Mouse (Mus musculus): ENCODE results near the gene Cep170b. TPM values are rescaled to one million over a fixed set of nuclear protein-coding genes. Genes with fewer than 3 reads are reported as not detected.

Cep170b gene
- polyA plus RNA-seq, 1 experiment from 2014 or later = 17.8 TPM

GRCm38 (mm10) chr12:112750976-112751375 is 30.7 kb downstream of the Cep170b start:
- 88% methylated on average over 12 of the region's 12 CpGs for WGBS
- Histone ChIP-seq H3K27me3 (no peaks in the 10 kb centered on the region; the same call in 1 of the 2 replicates), H3K4me2 (no peak overlapping the region), H3K9ac (replicated peaks) (no peak overlapping the region), H3K36me3 (no peaks in the 10 kb centered on the region), H3K27ac (no peak overlapping the region), H3K4me1 (replicated peaks) (peaks cover 10% of the 10 kb centered on the region), H3K4me3 (replicated peaks) (no peak overlapping the region), H3K9me3 (no peaks in the 10 kb centered on the region)
- no peak for ATAC-seq (ENCODE audit: insufficient number of reproducible peaks, insufficient read depth, low FRiP score, low TSS enrichment, low read depth)

DNA sequence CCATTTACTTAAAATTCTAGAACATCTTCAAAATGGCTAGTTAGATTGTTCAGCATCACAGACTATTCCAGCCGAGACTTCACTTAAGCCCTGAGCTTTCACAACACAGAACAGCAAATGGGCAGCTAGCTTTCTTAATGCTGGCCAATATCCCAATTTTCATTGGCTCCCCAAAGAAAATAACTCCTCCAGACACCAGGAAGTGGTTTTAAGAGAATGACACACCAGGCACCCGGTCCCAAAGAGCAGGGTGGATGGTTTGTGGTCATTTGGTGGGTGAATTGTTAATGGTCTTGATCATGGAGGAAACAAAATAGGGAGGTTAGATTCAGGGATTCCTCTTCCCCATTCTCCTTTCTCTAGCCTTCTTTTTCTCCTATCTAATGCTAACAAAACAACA is 32.1 kb downstream of the Cep170b start:
- Histone ChIP-seq H3K36me3 (no peaks in the 10 kb centered on the region), H3K9ac (replicated peaks) (no peak overlapping the region), H3K27ac (no peak overlapping the region), H3K9me3 (no peaks in the 10 kb centered on the region), H3K27me3 (no peaks in the 10 kb centered on the region; the same call in 1 of the 2 replicates), H3K4me3 (replicated peaks) (no peak overlapping the region), H3K4me1 (replicated peaks) (peaks cover 3% of the 10 kb centered on the region), H3K4me2 (no peak overlapping the region)
- WGBS = 46% methylated on average over 2 of the region's 2 CpGs
- no peak for ATAC-seq (ENCODE audit: insufficient number of reproducible peaks, insufficient read depth, low FRiP score, low TSS enrichment, low read depth)

- no peak for ATAC-seq (ENCODE audit: insufficient number of reproducible peaks, insufficient read depth, low FRiP score, low TSS enrichment, low read depth)
- H3K9me3 ChIP-seq = no peaks in the 10 kb centered on the region
- no peak overlapping the region for H3K27ac ChIP-seq
- WGBS = 73% methylated on average over 4 of the region's 4 CpGs
- H3K4me1 ChIP-seq (replicated peaks) = 0 out of 2 replicates have a peak, but pooled peaks cover 4% of the 10 kb centered on the region
- H3K27me3 ChIP-seq = no peaks in the 10 kb centered on the region; the same call in 1 of the 2 replicates
- no peak overlapping the region for H3K4me2 ChIP-seq
- no peak overlapping the region for H3K9ac ChIP-seq (replicated peaks)
- H3K4me3 ChIP-seq (replicated peaks) = no peak overlapping the region
- H3K36me3 ChIP-seq = no peaks in the 10 kb centered on the region
Measured at GRCm38 (mm10) chr12:112755900-112756299, 35.6 kb downstream of the Cep170b start.

- ATAC-seq (ENCODE audit: insufficient number of reproducible peaks, insufficient read depth, low FRiP score, low TSS enrichment, low read depth) = no peak
- H3K9me3 ChIP-seq = no peaks in the 10 kb centered on the region
- no peak overlapping the region for H3K4me2 ChIP-seq
- no peak overlapping the region for H3K27ac ChIP-seq
- no peaks in the 10 kb centered on the region for H3K36me3 ChIP-seq
- 0 out of 2 replicates have a peak, but pooled peaks cover 4% of the 10 kb centered on the region for H3K4me1 ChIP-seq (replicated peaks)
- 90% methylated on average over 5 of the region's 5 CpGs for WGBS
- H3K9ac ChIP-seq (replicated peaks) = no peak overlapping the region
- no peaks in the 10 kb centered on the region; the same call in 1 of the 2 replicates for H3K27me3 ChIP-seq
- H3K4me3 ChIP-seq (replicated peaks) = no peak overlapping the region
Measured at GRCm38 (mm10) chr12:112757896-112758295, 37.6 kb downstream of the Cep170b start.

DNA sequence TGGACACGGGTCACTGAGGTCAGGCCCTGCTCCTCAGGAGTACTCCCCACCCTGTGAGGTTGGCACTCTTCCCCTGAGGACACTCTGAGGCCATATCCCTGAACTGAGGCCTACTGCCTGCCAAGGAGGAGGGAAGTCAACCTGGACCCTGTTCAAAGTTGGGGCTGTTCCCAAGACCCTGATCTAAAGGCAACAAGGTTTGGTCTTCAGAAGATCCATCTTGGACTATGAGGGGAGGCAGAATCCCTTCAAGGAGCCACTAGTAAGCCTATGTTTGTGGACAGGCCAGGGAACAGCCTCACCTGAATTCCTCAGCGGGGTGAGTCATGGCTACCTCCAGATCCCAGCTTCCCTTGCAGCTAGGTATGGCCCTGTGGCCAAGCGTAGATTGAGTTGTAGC is 39.2 kb downstream of the Cep170b start:
- H3K27me3 ChIP-seq = no peaks in the 10 kb centered on the region; the same call in 1 of the 2 replicates
- ATAC-seq (ENCODE audit: insufficient number of reproducible peaks, insufficient read depth, low FRiP score, low TSS enrichment, low read depth) = no peak
- H3K36me3 ChIP-seq = no peaks in the 10 kb centered on the region
- no peaks in the 10 kb centered on the region for H3K9me3 ChIP-seq
- 88% methylated on average over 3 of the region's 3 CpGs for WGBS
- no peak overlapping the region for H3K27ac ChIP-seq
- no peak overlapping the region for H3K4me2 ChIP-seq
- H3K9ac ChIP-seq (replicated peaks) = no peak overlapping the region
- H3K4me1 ChIP-seq (replicated peaks) = 0 out of 2 replicates have a peak, but pooled peaks cover 4% of the 10 kb centered on the region
- no peak overlapping the region for H3K4me3 ChIP-seq (replicated peaks)

DNA sequence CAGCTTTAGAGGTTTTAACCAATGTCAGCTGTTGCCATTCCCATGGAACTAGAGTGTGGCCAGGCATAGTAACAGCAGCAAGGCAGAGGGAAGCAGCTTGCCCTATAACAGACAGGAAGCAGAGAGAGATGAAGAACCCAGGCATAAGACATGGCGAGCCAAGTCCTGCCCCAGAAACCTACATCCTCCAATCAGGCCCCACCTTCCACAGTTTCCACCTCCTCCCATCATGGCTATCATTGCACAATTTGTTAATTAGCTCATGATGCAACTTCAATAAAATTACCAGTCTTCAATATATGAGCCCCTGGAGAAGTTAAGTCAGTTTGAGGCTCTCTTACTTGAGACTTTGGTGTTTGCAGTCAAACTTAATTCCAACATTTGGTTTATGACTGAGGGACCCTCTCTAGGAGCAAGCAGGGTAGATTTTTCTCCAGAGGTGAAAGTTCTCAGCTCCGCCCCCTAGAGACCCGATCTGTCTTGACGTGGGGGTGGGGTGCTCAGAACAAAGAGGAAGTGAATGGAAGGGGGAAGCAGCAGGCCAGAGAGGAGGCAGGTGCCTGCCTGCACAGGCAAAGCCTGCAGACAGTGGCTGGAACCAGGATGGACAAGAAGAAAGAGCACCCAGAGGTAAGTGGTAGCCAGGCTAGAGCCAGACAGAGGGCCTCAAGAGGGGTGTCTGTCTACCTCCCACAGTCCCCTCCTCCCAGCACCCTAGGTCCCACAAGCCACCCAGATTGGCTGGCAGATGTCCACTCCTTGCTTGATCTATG is 40.1 kb downstream of the Cep170b start, which contains the start of gene Pld4:
Gene Pld4 (plus strand): TSS at position 502 of the 773 bp plus-strand sequence.
- 0 out of 2 replicates have a peak, but pooled peaks cover 4% of the 10 kb centered on the region for H3K4me1 ChIP-seq (replicated peaks)
- no peak within 1 kb of the TSS for H3K27ac ChIP-seq
- H3K9ac ChIP-seq (replicated peaks) = no peak within 1 kb of the TSS
- H3K4me3 ChIP-seq (replicated peaks) = no peak within 1 kb of the TSS
- 42% methylated on average over 4 of the region's 4 CpGs for WGBS
- no peaks in the 10 kb centered on the region for H3K36me3 ChIP-seq
- no peak for ATAC-seq (ENCODE audit: insufficient number of reproducible peaks, insufficient read depth, low FRiP score, low TSS enrichment, low read depth)
- no peaks in the 10 kb centered on the region; the same call in 1 of the 2 replicates for H3K27me3 ChIP-seq
- H3K4me2 ChIP-seq = no peak within 1 kb of the TSS
- no peaks in the 10 kb centered on the region for H3K9me3 ChIP-seq

GRCm38 (mm10) chr12:112761411-112761810 is 41.2 kb downstream of the Cep170b start:
- 88% methylated on average over 4 of the region's 4 CpGs for WGBS
- Histone ChIP-seq H3K4me1 (replicated peaks) (0 out of 2 replicates have a peak, but pooled peaks cover 4% of the 10 kb centered on the region), H3K27me3 (no peaks in the 10 kb centered on the region), H3K9ac (replicated peaks) (no peak overlapping the region), H3K4me3 (replicated peaks) (no peak overlapping the region), H3K27ac (no peak overlapping the region), H3K36me3 (no peaks in the 10 kb centered on the region), H3K4me2 (no peak overlapping the region), H3K9me3 (no peaks in the 10 kb centered on the region)
- ATAC-seq (ENCODE audit: insufficient number of reproducible peaks, insufficient read depth, low FRiP score, low TSS enrichment, low read depth) = no peak

DNA sequence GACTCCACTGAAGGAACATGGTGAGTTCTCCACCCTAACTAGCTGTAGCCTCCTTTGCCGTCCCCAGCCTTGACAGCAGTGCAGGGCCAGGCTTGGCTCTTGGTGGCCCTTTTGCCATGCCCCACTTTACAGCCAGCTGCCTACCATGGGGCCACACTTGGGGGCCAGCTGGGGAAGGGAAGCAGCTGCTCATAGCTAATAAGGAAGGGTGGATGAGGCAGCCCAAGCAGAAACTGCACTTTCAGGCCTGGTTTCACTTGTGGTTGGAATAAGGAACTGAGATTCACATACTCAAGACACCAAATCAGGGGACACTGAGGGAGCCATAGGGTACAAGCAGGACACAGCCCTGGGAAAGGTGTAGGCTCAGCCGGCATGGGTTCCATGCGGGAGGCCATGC is 41.8 kb downstream of the Cep170b start:
- no peak overlapping the region for H3K27ac ChIP-seq
- WGBS = 74% methylated on average over 3 of the region's 3 CpGs
- H3K9ac ChIP-seq (replicated peaks) = no peak overlapping the region
- no peak for ATAC-seq (ENCODE audit: insufficient number of reproducible peaks, insufficient read depth, low FRiP score, low TSS enrichment, low read depth)
- H3K9me3 ChIP-seq = no peaks in the 10 kb centered on the region
- no peaks in the 10 kb centered on the region for H3K36me3 ChIP-seq
- H3K4me2 ChIP-seq = no peak overlapping the region
- H3K4me3 ChIP-seq (replicated peaks) = no peak overlapping the region
- 0 out of 2 replicates have a peak, but pooled peaks cover 4% of the 10 kb centered on the region for H3K4me1 ChIP-seq (replicated peaks)
- no peaks in the 10 kb centered on the region for H3K27me3 ChIP-seq

- H3K9me3 ChIP-seq = no peaks in the 10 kb centered on the region
- H3K9ac ChIP-seq (replicated peaks) = no peak overlapping the region
- H3K4me3 ChIP-seq (replicated peaks) = no peak overlapping the region
- ATAC-seq (ENCODE audit: insufficient number of reproducible peaks, insufficient read depth, low FRiP score, low TSS enrichment, low read depth) = no peak
- no peak overlapping the region for H3K27ac ChIP-seq
- 0 out of 2 replicates have a peak, but pooled peaks cover 4% of the 10 kb centered on the region for H3K4me1 ChIP-seq (replicated peaks)
- no peak overlapping the region for H3K4me2 ChIP-seq
- H3K36me3 ChIP-seq = no peaks in the 10 kb centered on the region
- no peaks in the 10 kb centered on the region for H3K27me3 ChIP-seq
- 82% methylated on average over 4 of the region's 4 CpGs for WGBS
Measured at GRCm38 (mm10) chr12:112763176-112763575, 42.9 kb downstream of the Cep170b start.

- WGBS = 84% methylated on average over 5 of the region's 5 CpGs
- Histone ChIP-seq H3K4me2 (no peak overlapping the region), H3K4me1 (replicated peaks) (0 out of 2 replicates have a peak, but pooled peaks cover 4% of the 10 kb centered on the region), H3K4me3 (replicated peaks) (no peak overlapping the region), H3K9ac (replicated peaks) (no peak overlapping the region), H3K36me3 (no peaks in the 10 kb centered on the region), H3K9me3 (no peaks in the 10 kb centered on the region), H3K27ac (no peak overlapping the region), H3K27me3 (no peaks in the 10 kb centered on the region)
- ATAC-seq (ENCODE audit: insufficient number of reproducible peaks, insufficient read depth, low FRiP score, low TSS enrichment, low read depth) = no peak
Measured at GRCm38 (mm10) chr12:112764141-112764540, 43.9 kb downstream of the Cep170b start.

GRCm38 (mm10) chr12:112764991-112765390 is 44.7 kb downstream of the Cep170b start:
- Histone ChIP-seq H3K9me3 (no peaks in the 10 kb centered on the region), H3K4me3 (replicated peaks) (no peak overlapping the region), H3K4me2 (no peak overlapping the region), H3K27ac (no peak overlapping the region), H3K27me3 (no peaks in the 10 kb centered on the region), H3K9ac (replicated peaks) (no peak overlapping the region), H3K4me1 (replicated peaks) (0 out of 2 replicates have a peak, but pooled peaks cover 4% of the 10 kb centered on the region), H3K36me3 (no peaks in the 10 kb centered on the region)
- 92% methylated on average over 7 of the region's 7 CpGs for WGBS
- no peak for ATAC-seq (ENCODE audit: insufficient number of reproducible peaks, insufficient read depth, low FRiP score, low TSS enrichment, low read depth)
